Mouse (Mus musculus) gastrocnemius, adult 2 months (tissue): ENCODE measurements around the gene Nsd2. TPM values are rescaled to one million over a fixed set of nuclear protein-coding genes. Genes with fewer than 3 reads are reported as not detected.

Experiments used
- DNase-seq: peaks from one replicate; pipeline ENCODE4 v3.0.0; 2022
- H3K27ac ChIP-seq: fragments of 200-600 bp; 2 replicates; pipeline ENCODE4 v1.8.1; 2022; ENCODE audit warnings: mild to moderate bottlenecking
- H3K4me3 ChIP-seq: fragments of 200-600 bp; 2 replicates; pipeline ENCODE4 v1.8.1; 2022; ENCODE audit warnings: mild to moderate bottlenecking, moderate library complexity
- CTCF ChIP-seq: fragments of 200-600 bp; IDR thresholded peaks from 2 replicates; pipeline ENCODE4 v1.8.1; 2022; ENCODE audit warnings: antibody characterized with exemption, mild to moderate bottlenecking, moderate library complexity
- intact Hi-C: fragments of 180-260 bp; cut with DNase I; formaldehyde crosslinking; loops from one replicate; pipeline ENCODE4 v1.15.1; 2025
- long read RNA-seq, 2 experiments: library from polyadenylated mRNA; stranded (forward); transcript quantifications; one replicate each; pipeline ENCODE4 v2.0.0; 2021
- total RNA-seq, 2 experiments: library from RNA; stranded (reverse); gene quantifications; 2 replicates each; pipeline ENCODE4 v1.2.3; 2021

The Nsd2 gene
- total RNA-seq: 10 to 100 TPM in 1 of 2 experiments, 1 to 10 TPM in 1; 9.7 to 10.6 TPM
- long read RNA-seq, experiment 1, full-length matches to known transcripts: 1 of 7 reads
- long read RNA-seq, experiment 1, partial matches to known transcripts: 0 of 7 reads
- long read RNA-seq, experiment 1, other reads (novel, unspliced or antisense): 6 of 7 reads
- long read RNA-seq, experiment 2, partial matches to known transcripts: 2 of 4 reads
- long read RNA-seq, experiment 2, other reads (novel, unspliced or antisense): 2 of 4 reads

DNA sequence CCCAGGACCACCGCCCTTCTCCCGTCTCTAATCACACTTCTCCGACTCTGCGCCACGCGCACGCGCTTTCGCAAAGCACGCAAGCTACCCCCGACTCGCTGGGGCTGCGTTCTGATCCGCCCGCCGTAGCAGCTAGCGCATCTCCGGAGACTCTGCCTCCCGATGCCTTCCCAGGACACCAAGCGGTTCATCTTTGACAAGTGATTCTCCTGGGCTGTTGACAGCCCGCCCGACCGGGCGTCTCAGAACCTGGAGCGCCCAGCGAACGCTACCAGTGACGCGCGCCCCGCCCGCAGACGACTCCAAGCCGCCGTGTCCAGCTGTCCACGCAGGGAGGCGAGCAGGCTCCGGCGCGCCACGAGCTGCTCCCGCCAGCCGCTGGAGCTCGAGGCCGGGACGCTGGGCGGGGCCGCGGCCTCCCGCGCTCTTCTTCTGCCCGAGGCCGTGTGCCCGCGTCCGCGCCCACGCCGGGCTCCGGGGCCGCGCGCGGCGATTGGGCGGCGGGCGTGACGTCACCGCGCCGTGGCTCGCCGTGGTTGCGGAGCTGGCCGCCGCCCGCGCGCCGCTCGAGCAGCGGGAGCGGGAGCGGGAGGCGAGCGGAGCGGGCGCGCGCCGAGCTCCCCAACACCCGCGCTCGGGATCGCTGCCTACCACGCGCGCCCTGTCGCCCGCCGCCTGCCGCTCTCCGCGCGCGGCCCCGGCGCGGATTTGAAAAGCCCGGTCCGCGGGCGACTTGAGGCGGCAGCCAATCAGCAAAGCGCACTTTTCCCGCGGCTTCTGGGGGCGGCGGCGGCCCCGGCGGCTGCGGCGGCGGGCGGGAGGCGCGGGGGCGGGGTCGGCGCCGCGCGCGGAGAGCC, at the start of gene Nsd2:
Nsd2 (plus strand) TSS at position 850 of the 857 bp plus-strand sequence.
- H3K4me3 ChIP-seq: peak within 1 kb of the TSS; percentile 99
- intact Hi-C loops: loop anchor here (2.0 to 5.0 kb wide), 2 partner anchors 37 to 117 kb away; partner anchors contain the start of genes Letm1 and Nelfa
- TF ChIP-seq CTCF: no peak
- DNase-seq: peak; percentile 94
- H3K27ac ChIP-seq: peak within 1 kb of the TSS; percentile 87

- DNase-seq: no peak
- TF ChIP-seq CTCF: no peak
- Histone ChIP-seq H3K27ac (no peak overlapping the region), H3K4me3 (no peak overlapping the region)
- intact Hi-C loops: no loop called here
These were observed 43.3 kb upstream of the Nsd2 start for GRCm38 (mm10) chr5:33777195-33777594.

DNA sequence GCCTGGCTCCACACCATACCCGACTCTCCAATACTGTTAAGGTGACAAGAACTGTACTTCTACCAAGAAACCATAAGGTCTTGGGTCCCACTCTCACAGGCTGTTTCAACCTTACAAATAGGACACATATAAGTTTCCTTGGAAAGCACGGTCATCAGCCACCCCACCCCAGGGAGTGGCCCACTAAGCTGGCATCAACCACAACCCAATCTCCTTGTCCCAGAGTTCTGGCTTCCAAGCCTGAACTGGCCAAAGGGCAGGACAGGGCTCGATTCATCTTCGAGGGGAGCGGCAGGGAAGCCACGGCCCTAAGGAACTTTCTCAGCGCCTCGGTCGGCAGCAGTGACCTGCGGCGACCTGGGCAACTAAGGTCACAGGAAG, 38.6 kb upstream of the Nsd2 start:
- Histone ChIP-seq H3K27ac (peak overlapping the region; percentile 95), H3K4me3 (peak overlapping the region; percentile 97)
- no peak for DNase-seq
- intact Hi-C loops: loop anchor here (2.0 to 10.0 kb wide), 3 partner anchors 39 to 507 kb away; partner anchors contain the start of genes Ctbp1, Nelfa and Nsd2
- TF ChIP-seq CTCF: no peak

DNA sequence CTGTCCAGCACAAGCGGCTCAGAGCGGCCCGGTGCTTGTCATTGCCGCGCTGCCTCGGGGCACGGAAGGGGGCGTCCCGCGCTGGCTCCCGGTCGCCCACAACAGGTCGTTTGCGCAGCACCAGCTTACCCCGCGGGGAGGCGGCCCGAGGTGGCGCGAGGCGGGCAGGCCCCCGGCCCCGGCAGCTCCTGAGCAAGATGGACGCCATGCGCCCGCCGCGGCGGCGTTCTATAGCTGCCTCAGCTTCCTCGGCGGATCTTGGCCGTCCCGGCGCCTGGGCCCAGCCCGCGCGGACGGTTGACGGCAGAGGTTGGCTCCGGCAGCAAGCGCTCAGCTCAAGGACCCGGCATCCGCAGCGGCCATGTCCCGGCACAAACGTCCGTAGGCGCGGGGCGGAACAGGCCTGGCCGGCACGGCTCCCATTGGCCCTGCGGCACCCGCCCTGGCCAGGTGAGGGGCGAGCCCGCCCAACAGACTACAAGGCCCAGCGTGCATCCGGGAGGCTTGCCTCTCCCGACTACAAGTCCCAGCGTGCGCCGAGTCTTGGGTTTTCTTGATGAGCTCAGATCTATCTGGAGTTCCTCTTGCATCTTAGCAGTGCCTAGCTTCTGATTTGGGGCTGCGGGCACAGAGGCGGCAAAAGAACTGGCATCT, 38.1 kb upstream of the Nsd2 start, which contains the start of gene Letm1:
Letm1 (minus strand) TSS at position 473 of the 654 bp plus-strand sequence.
- Histone ChIP-seq H3K27ac (peak within 1 kb of the TSS; percentile 95), H3K4me3 (peak within 1 kb of the TSS; percentile 97)
- intact Hi-C loops: loop anchor here (2.0 to 10.0 kb wide), 3 partner anchors 38 to 508 kb away; partner anchors contain the start of genes Ctbp1, Nelfa and Nsd2
- peak; percentile 28; the same call in 1 of the 2 replicates for TF ChIP-seq CTCF
- peak; percentile 97 for DNase-seq

DNA sequence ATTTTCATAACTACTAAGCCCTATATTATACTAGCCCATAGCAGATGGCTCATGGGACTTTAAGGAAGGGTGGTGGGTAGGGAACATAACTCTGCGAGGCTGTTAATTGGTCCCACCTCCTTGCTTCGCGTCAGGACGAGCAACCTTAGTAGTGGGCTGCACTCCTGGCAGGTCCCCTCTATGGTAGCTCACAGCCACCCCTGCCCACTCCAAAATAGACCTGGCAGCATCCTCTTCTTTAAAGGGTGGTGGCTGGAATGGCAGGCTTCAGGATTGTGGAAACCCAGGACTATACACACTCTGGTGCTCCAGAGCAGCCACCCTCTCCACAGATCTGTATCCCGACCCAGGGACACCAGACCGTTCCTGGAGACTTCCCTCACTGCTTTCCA, 37.5 kb upstream of the Nsd2 start:
- H3K4me3 ChIP-seq: peak overlapping the region; percentile 97
- no peak for TF ChIP-seq CTCF
- DNase-seq: no peak
- peak overlapping the region; percentile 95 for H3K27ac ChIP-seq
- intact Hi-C loops: loop anchor here (2.0 to 10.0 kb wide), 3 partner anchors 38 to 508 kb away; partner anchors contain the start of genes Ctbp1, Nelfa and Nsd2

- no peak for DNase-seq
- no peak overlapping the region for H3K4me3 ChIP-seq
- intact Hi-C loops: no loop called here
These were observed 28.4 kb upstream of the Nsd2 start for GRCm38 (mm10) chr5:33791912-33792643.

DNA sequence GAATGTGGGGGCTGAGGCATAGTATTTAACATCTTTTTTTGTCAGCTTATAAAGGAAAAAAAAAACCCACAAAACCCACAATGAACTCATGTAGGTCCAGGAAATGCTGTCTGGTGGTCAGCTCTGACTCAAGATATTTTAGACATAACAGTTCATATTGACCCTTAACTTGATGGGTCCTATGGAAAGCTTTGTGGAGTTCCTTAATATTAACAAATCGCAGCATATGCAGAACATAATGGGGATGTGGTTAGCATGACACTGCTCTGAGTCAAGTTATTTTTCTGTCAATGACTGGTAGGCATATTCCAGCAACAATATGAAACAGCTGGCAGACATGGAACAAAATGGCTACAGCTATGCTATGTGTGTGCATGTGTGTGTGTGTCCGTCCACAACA, 17.2 kb upstream of the Nsd2 start:
- intact Hi-C loops: no loop called here
- Histone ChIP-seq H3K27ac (no peak overlapping the region), H3K4me3 (no peak overlapping the region)
- no peak for TF ChIP-seq CTCF
- DNase-seq: no peak

More at GRCm38 (mm10) chr5:33791912-33792643, 28.4 kb upstream of the Nsd2 start:
- TF ChIP-seq CTCF: no peak
- no peak overlapping the region for H3K27ac ChIP-seq

GRCm38 (mm10) chr5:33811519-33811918, 9.0 kb upstream of the Nsd2 start:
- peak; percentile 42 for TF ChIP-seq CTCF
- no peak overlapping the region for H3K27ac ChIP-seq
- no peak for DNase-seq
- intact Hi-C loops: no loop called here
- H3K4me3 ChIP-seq: no peak overlapping the region

GRCm38 (mm10) chr5:33816008-33816725, 4.4 kb upstream of the Nsd2 start:
- H3K4me3 ChIP-seq: no peak overlapping the region
- DNase-seq: no peak
- no peak for TF ChIP-seq CTCF
- H3K27ac ChIP-seq: no peak overlapping the region
- intact Hi-C loops: no loop called here

- intact Hi-C loops: no loop called here
- no peak overlapping the region for H3K4me3 ChIP-seq
- TF ChIP-seq CTCF: no peak
- DNase-seq: no peak
- H3K27ac ChIP-seq: no peak overlapping the region
These were observed 2.4 kb upstream of the Nsd2 start for GRCm38 (mm10) chr5:33818104-33818503.

DNA sequence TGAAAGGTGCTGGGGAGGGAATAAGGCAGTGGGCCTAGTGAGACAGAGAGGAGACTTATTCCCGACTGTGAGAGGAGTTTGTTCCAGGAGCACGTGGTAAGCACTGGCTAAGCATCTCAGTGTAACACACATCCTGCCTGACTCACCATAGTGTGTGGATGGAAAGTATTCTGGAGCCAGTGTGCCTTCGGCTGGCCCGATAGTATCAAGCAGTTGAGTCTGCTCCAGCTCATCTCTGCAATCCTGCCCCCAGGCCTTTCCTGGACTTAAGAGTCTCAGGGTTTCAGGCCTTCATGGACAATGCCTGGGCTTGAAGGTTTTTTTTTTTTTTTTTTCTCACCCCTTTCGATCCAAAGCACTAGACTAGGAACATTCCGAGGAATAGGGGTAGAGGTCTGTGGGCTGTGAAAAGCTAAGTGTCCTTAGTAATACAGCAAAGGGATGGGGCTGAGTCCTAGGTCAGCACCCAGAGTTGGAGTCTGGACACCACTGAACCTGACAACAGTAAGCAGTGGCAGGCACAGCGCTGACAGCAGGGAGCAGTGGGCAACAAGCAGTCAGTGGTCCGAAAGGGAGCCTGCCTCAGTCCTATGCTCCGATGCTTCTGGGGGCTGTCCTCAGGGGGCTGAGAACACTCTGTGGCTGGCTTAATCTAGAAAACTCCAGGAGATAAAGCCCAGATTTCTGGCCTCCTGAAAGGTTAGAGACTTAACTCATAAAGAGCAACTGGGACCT, 1.2 kb upstream of the Nsd2 start:
- Histone ChIP-seq H3K27ac (peak overlapping the region; percentile 87), H3K4me3 (peak overlapping the region; percentile 99)
- no peak for DNase-seq
- TF ChIP-seq CTCF: no peak
- intact Hi-C loops: no loop called here
